Mouse (Mus musculus): Measurements from ENCODE around the gene A530084C06Rik.
A peak's percentile ranks its signal among the peaks of the same experiment; 100 is the strongest.

A530084C06Rik gene

DNA sequence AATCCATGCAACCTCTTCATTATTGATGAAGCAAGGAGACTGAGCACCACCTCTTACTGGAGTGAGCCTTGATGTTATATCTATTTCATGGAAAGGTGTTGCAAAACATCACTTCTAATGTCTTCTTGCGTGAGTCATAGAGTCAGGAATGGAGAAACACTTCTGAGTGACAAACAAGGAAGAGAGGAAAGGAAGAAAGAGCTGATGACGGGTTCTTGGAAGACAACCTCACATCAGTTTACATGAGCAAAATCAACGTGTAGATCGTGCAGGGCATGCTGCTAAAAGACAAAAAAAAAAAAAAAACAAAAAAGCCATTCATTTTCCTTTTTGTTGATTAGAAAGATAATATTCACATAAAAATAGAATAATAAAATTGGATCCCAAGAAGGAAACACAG, 24.4 kb downstream of the A530084C06Rik start:
- no peak for DNase-seq

- no peak for DNase-seq
Observed at GRCm38 (mm10) chr13:31531651-31532061, 27.5 kb downstream of the A530084C06Rik start.

DNA sequence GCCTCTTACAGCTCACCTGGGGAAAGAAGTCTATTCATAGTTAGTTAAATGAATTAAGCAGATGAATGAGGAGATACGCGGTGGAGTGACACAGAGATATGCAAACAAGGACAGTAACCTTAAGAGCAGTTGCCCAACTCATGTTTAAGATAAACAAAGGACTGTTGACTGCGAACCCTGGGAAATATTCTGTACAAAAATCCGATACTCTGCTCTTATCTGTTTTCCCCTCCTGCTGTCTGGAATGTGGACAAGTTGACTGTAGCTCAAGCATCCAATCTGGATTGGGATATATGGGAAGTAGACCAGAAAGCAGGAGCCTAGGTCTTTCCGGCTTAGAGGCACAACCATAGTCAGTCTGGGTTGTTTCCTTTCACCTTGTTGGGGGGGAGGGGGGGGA, 27.9 kb downstream of the A530084C06Rik start:
- no peak for DNase-seq

DNA sequence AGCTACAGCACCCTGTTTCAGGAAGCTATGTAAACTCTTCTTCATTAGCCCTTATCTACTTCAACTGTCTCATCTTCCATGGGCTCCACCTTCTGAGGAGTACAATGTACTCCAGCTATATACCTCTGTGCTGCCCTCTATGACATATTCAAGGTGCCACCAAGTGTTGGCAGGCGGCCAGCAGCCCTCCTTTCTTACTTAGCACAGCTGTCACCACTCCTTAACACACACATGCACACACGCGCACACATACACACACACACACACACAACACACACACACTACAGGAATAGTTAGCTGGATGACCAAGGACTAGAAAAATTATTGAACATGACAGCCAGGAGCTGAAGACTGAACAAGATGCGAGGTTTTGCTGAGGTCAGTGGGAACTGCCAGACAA, 34.2 kb downstream of the A530084C06Rik start:
- no peak for DNase-seq

GRCm38 (mm10) chr13:31518971-31519370, 40.2 kb downstream of the A530084C06Rik start:
- no peak for DNase-seq

DNA sequence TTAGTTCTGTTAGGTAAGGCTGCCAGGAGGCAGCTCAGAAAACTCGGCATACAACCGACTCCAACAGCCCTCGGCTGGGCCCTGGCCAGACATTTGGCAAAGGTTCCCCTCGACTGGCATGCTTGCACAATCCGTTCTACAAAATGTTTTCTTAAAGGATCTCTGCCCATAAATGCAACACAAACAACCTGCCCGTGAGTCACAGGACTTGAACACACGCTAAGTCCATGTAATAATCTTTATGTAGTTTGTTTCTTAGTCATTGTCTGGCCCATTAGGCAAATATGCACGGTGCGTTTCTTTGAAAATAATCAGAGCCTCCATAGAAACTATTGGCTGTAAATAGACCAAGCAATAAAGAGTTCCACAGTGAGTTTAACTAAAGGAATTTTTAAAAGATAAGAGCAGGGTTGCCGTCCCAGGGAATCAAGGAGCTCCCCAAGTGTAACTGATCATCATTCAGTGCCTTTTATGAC, 40.7 kb downstream of the A530084C06Rik start:
- DNase-seq: peak; percentile 53 to 73

DNA sequence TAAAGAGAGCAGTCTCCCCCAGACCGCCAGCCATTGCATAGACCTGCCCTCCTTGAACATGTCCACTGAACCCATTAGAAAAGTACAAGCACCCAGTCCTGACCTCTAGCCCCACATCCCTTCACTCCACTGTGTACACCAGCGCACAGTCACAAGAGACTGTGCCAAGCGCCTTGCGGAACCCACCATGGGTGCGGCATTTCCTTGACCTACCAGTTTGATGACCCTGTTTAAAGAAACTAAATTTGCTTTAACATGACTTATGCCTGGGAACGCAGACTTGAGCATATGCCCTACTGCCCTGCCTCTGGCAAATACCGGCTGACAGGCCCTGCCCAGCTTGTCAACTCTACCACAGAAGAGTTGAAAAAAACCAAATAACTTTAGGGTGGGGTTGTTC, 43.9 kb downstream of the A530084C06Rik start:
- DNase-seq: no peak

GRCm38 (mm10) chr13:31506494-31507167, 52.5 kb downstream of the A530084C06Rik start:
- no peak for DNase-seq

Data from kidney, postnatal 25 days (tissue).